Mouse (Mus musculus) gastrocnemius, postnatal 36 days (tissue): ENCODE results near the gene Cib1. TPM values are rescaled to one million over a fixed set of nuclear protein-coding genes. Genes with fewer than 3 reads are reported as not detected.

Experiments
- DNase-seq, 2 experiments: peaks; one replicate each; pipeline ENCODE4 v3.0.0; 2022
- intact Hi-C: fragments of 180-260 bp; cut with DNase I; formaldehyde crosslinking; loops from one replicate; pipeline ENCODE4 v1.15.1; 2025
- long read RNA-seq, 2 experiments: library from polyadenylated mRNA; stranded (forward); transcript quantifications; one replicate each; pipeline ENCODE4 v2.0.0; 2021
- total RNA-seq, 2 experiments: library from RNA; stranded (reverse); gene quantifications; 2 replicates each; pipeline ENCODE4 v1.2.3; 2021

Cib1 gene
- 1 to 10 TPM; 4.9 to 8.2 TPM for total RNA-seq
- long read RNA-seq, experiment 1, transcript Cib1-201 (7 exons, 1,047 nt) = major isoform, 8 of 12 reads
- long read RNA-seq, experiment 1, partial matches to known transcripts = 2 of 12 reads
- long read RNA-seq, experiment 1, other reads (novel, unspliced or antisense) = 2 of 12 reads
- long read RNA-seq, experiment 2, transcript Cib1-201 (7 exons, 1,047 nt) = major isoform, 12 of 15 reads
- long read RNA-seq, experiment 2, partial matches to known transcripts = 0 of 15 reads
- long read RNA-seq, experiment 2, other reads (novel, unspliced or antisense) = 1 of 15 reads

GRCm38 (mm10) chr7:80232489-80233029 lies at the start of gene Cib1, which contains the start of gene Gdpgp1:
Cib1 (minus strand) TSS chr7:80232813.
Gdpgp1 (plus strand) TSS chr7:80232865.
- intact Hi-C loops = no loop called here
- peak; percentile 95 to 97 for DNase-seq

- intact Hi-C loops = no loop called here
Measured at GRCm38 (mm10) chr7:80281646-80282045, 49.0 kb upstream of the Cib1 start.

GRCm38 (mm10) chr7:80280998-80281397 lies 48.4 kb upstream of the Cib1 start:
- intact Hi-C loops = no loop called here
- no peak for DNase-seq

More at GRCm38 (mm10) chr7:80281646-80282045, 49.0 kb upstream of the Cib1 start:
- no peak for DNase-seq

GRCm38 (mm10) chr7:80280032-80280431 lies 47.4 kb upstream of the Cib1 start:
- intact Hi-C loops = no loop called here
- DNase-seq = no peak

GRCm38 (mm10) chr7:80276374-80276773 lies 43.8 kb upstream of the Cib1 start:
- no peak for DNase-seq
- intact Hi-C loops = no loop called here

- intact Hi-C loops = no loop called here
- no peak for DNase-seq
Measured at GRCm38 (mm10) chr7:80273456-80273855, 40.8 kb upstream of the Cib1 start.

- intact Hi-C loops = no loop called here
- no peak for DNase-seq
Measured at GRCm38 (mm10) chr7:80269751-80270255, 37.2 kb upstream of the Cib1 start.

- intact Hi-C loops = no loop called here
- DNase-seq = peak; percentile 92 to 94
Measured at GRCm38 (mm10) chr7:80268897-80269750, 36.5 kb upstream of the Cib1 start, which contains the start of gene Vps33b. Vps33b (plus strand) TSS chr7:80269649.

- intact Hi-C loops = no loop called here
Measured at GRCm38 (mm10) chr7:80267764-80268163, 35.2 kb upstream of the Cib1 start.

GRCm38 (mm10) chr7:80264606-80265005 lies 32.0 kb upstream of the Cib1 start:
- no peak for DNase-seq
- intact Hi-C loops = no loop called here

More at GRCm38 (mm10) chr7:80267764-80268163, 35.2 kb upstream of the Cib1 start:
- DNase-seq = no peak

- no peak for DNase-seq
- intact Hi-C loops = no loop called here
Measured at GRCm38 (mm10) chr7:80261372-80261990, 28.9 kb upstream of the Cib1 start.

GRCm38 (mm10) chr7:80260625-80261371 lies 28.2 kb upstream of the Cib1 start, which contains the start of gene Ngrn:
Ngrn (plus strand) TSS chr7:80261215.
- DNase-seq = peak; percentile 75 to 79
- intact Hi-C loops = no loop called here

GRCm38 (mm10) chr7:80257706-80258105 lies 25.1 kb upstream of the Cib1 start:
- intact Hi-C loops = no loop called here
- no peak for DNase-seq

- no peak for DNase-seq
- intact Hi-C loops = no loop called here
Measured at GRCm38 (mm10) chr7:80255981-80256380, 23.4 kb upstream of the Cib1 start.

- intact Hi-C loops = no loop called here
- DNase-seq = no peak
Measured at GRCm38 (mm10) chr7:80252886-80253285, 20.3 kb upstream of the Cib1 start.

GRCm38 (mm10) chr7:80252437-80252836 lies 19.8 kb upstream of the Cib1 start:
- intact Hi-C loops = no loop called here

GRCm38 (mm10) chr7:80246859-80247258 lies 14.2 kb upstream of the Cib1 start:
- intact Hi-C loops = no loop called here
- no peak for DNase-seq

More at GRCm38 (mm10) chr7:80252437-80252836, 19.8 kb upstream of the Cib1 start:
- DNase-seq = no peak

- intact Hi-C loops = no loop called here
- peak; percentile 92 to 93 for DNase-seq
Measured at GRCm38 (mm10) chr7:80246148-80246721, 13.6 kb upstream of the Cib1 start, which contains the start of gene Ttll13. Ttll13 (plus strand) TSS chr7:80246376.

- intact Hi-C loops = no loop called here
Measured at GRCm38 (mm10) chr7:80244851-80245250, 12.2 kb upstream of the Cib1 start.

More at GRCm38 (mm10) chr7:80244851-80245250, 12.2 kb upstream of the Cib1 start:
- DNase-seq = no peak
